Mouse (Mus musculus): ENCODE data around the gene Vezf1. TPM values are rescaled to one million over a fixed set of nuclear protein-coding genes. Genes with fewer than 3 reads are reported as not detected.

Gene Vezf1
- polyA plus RNA-seq, 1 experiment from 2014 or later = 35.0 TPM

DNA sequence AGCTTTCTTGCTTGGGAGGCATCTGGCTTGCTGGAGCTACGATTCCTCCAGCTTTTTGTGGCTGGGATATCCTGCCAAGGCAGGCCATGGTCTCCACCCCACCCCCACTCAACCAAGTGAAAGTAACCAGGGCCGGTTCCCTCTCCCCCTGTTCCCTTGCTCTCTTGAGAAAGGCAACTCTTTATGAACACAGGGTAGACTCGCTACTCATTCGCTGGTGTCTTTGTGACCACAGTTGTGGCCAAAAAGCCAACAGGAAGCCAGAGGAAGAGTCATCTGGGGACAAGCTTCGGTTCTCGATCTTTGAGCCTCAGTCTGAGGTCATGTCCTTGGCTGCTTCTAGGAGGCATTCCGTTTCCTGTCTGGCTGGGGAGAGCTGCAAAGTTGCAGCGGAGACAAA is 63.8 kb downstream of the Vezf1 start:
- WGBS = 69% methylated on average over 8 of the region's 8 CpGs
- no peak overlapping the region for H3K4me2 ChIP-seq
- no peaks in the 10 kb centered on the region for H3K36me3 ChIP-seq
- peaks cover 20% of the 10 kb centered on the region for H3K4me1 ChIP-seq
- H3K4me3 ChIP-seq (replicated peaks) = no peak overlapping the region
- no peak for ATAC-seq (ENCODE audit: low FRiP score)
- no peaks in the 10 kb centered on the region for H3K9me3 ChIP-seq (replicated peaks)
- H3K9ac ChIP-seq (replicated peaks) = no peak overlapping the region
- H3K27ac ChIP-seq (replicated peaks) = peak overlapping the region; percentile 43; the same call in 1 of the 2 replicates
- H3K27me3 ChIP-seq (replicated peaks) = no peaks in the 10 kb centered on the region

Other genes starting within 250 kb of the Vezf1 start
- gene Lpo, start 240.0 kb upstream of the Vezf1 start, polyA plus RNA-seq (2015; fragmentation: Nextera tagmentation; extraction: Ambion mirVana) = 1.0 and 2.7 TPM in 2 replicates
- 12.1 and 12.4 TPM in 2 replicates for gene Mks1, start 215.1 kb upstream of the Vezf1 start, polyA plus RNA-seq (2015; fragmentation: Nextera tagmentation; extraction: Ambion mirVana)
- 0.28 and 0.42 TPM in 2 replicates for gene Epx, start 192.7 kb upstream of the Vezf1 start, polyA plus RNA-seq (2015; fragmentation: Nextera tagmentation; extraction: Ambion mirVana)
- gene Olfr462, start 176.0 kb upstream of the Vezf1 start, polyA plus RNA-seq (2015; fragmentation: Nextera tagmentation; extraction: Ambion mirVana) = not detected in 2 replicates
- gene Olfr463, start 170.9 kb upstream of the Vezf1 start, polyA plus RNA-seq (2015; fragmentation: Nextera tagmentation; extraction: Ambion mirVana) = not detected in 2 replicates
- gene Olfr464, start 147.3 kb upstream of the Vezf1 start, polyA plus RNA-seq (2015; fragmentation: Nextera tagmentation; extraction: Ambion mirVana) = 0.08 and 0.13 TPM in 2 replicates
- 57.6 and 76.0 TPM in 2 replicates for gene Dynll2, start 80.7 kb upstream of the Vezf1 start, polyA plus RNA-seq (2015; fragmentation: Nextera tagmentation; extraction: Ambion mirVana)
- gene Srsf1, start 20.9 kb upstream of the Vezf1 start, polyA plus RNA-seq (2015; fragmentation: Nextera tagmentation; extraction: Ambion mirVana) = 183 and 211 TPM in 2 replicates
- 40.6 and 49.0 TPM in 2 replicates for gene Cuedc1, start 29.8 kb downstream of the Vezf1 start, polyA plus RNA-seq (2015; fragmentation: Nextera tagmentation; extraction: Ambion mirVana)
- gene Mrps23, start 136.1 kb downstream of the Vezf1 start, polyA plus RNA-seq (2015; fragmentation: Nextera tagmentation; extraction: Ambion mirVana) = 64.9 and 66.2 TPM in 2 replicates
- 0.13 and 0.15 TPM in 2 replicates for gene Ccdc182, start 225.8 kb downstream of the Vezf1 start, polyA plus RNA-seq (2015; fragmentation: Nextera tagmentation; extraction: Ambion mirVana)